Mouse (Mus musculus): Measurements from ENCODE around the gene Dusp18.
A peak's percentile ranks its signal among the peaks of the same experiment; 100 is the strongest.

Gene Dusp18

GRCm38 (mm10) chr11:3930019-3930418 is 35.0 kb downstream of the Dusp18 start:
- DNase-seq (ENCODE audit: low spot score in 2 of 2) = no peak

GRCm38 (mm10) chr11:3930931-3931330 is 35.9 kb downstream of the Dusp18 start:
- DNase-seq (ENCODE audit: low spot score in 2 of 2) = no peak

GRCm38 (mm10) chr11:3931511-3932211 is 36.6 kb downstream of the Dusp18 start, which contains the start of gene Tcn2:
Tcn2 (minus strand) TSS chr11:3932159.
- peak in 1 of 2 experiments; percentile 63 for DNase-seq (ENCODE audit: low spot score in 2 of 2)

- DNase-seq (ENCODE audit: low spot score in 2 of 2) = no peak
Observed at GRCm38 (mm10) chr11:3933756-3934285, 38.8 kb downstream of the Dusp18 start.

GRCm38 (mm10) chr11:3935135-3935534 is 40.1 kb downstream of the Dusp18 start:
- DNase-seq (ENCODE audit: low spot score in 2 of 2) = no peak

GRCm38 (mm10) chr11:3936318-3936717 is 41.3 kb downstream of the Dusp18 start:
- no peak for DNase-seq (ENCODE audit: low spot score in 2 of 2)

GRCm38 (mm10) chr11:3937321-3937874 is 42.4 kb downstream of the Dusp18 start:
- no peak for DNase-seq (ENCODE audit: low spot score in 2 of 2)

GRCm38 (mm10) chr11:3941371-3941770 is 46.3 kb downstream of the Dusp18 start:
- DNase-seq (ENCODE audit: low spot score in 2 of 2) = no peak

GRCm38 (mm10) chr11:3946386-3946785 is 51.3 kb downstream of the Dusp18 start:
- DNase-seq (ENCODE audit: low spot score in 2 of 2) = no peak

All from left cerebral cortex, adult 9 months (tissue).